Mouse (Mus musculus) embryonic fibroblast, embryonic 13.5 days (primary cell): ENCODE measurements at regions not wholly inside any gene's neighbourhood (a gene's known extent, or its start where the extent isn't known, plus 50 kb on each side); places are given as distances from the start of the nearest gene placed in this dataset.

Experiments
- CTCF ChIP-seq: IDR thresholded peaks from 2 replicates; pipeline ENCODE4 v1.5.1; 2011; ENCODE audit warnings: mild to moderate bottlenecking, control low read depth, low read length, moderate library complexity, borderline replicate concordance; ENCODE audit not compliant: insufficient read depth
- POLR2A ChIP-seq: IDR thresholded peaks from 2 replicates; pipeline ENCODE4 v1.6.1; 2011; ENCODE audit warnings: low read depth, mild to moderate bottlenecking, control low read depth, low read length, moderate library complexity

GRCm38 (mm10) chr16:50841205-50841604 is 250.3 kb upstream of the Ccdc54 start:
- TF ChIP-seq CTCF (no peak), POLR2A (no peak)
